Mouse (Mus musculus) E14TG2a.4 (cell line): ENCODE data around the gene Shank2.

Experiments used
- CTCF ChIP-seq: conservative IDR thresholded peaks from 2 replicates; pipeline ENCODE4 v1.5.1; 2014; ENCODE audit warnings: low read length
- NANOG ChIP-seq: IDR thresholded peaks from 2 replicates; pipeline ENCODE4 v1.6.1; 2014; ENCODE audit warnings: borderline replicate concordance, low read length, mixed read lengths
- POU5F1 ChIP-seq: IDR thresholded peaks from 2 replicates; pipeline ENCODE4 v1.6.1; 2014; ENCODE audit warnings: low read length, borderline replicate concordance

DNA sequence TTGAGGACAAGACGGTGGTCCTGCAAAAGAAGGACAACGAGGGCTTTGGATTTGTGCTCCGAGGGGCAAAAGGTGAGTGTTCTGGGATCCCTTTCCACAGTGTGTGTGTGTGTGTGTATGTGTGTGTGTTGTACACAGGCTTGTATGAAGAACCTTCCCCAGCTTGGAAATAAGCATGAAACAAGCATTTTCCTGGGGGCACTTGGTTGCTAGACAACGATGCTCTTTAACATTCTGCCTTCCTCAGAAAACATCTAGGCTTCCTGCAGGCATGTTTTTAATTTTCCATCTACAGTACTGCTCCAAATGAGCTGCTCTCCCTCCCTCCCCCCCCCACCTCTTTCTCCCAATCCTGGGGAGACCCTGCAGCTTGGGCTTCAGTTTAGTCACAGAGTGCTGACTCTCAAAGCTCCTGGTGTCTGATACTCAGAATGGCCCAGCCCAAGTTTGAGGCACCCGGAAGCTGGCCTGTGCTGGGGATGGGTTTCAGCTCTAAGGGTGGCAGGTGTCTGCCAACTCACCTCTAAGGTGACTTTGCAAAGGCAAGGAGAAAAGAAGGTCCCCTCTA lies 283.4 kb downstream of the Shank2 start:
- no peak for TF ChIP-seq CTCF
- no peak for TF ChIP-seq NANOG
- no peak for TF ChIP-seq POU5F1
